Mouse (Mus musculus): ENCODE data around the gene 2810459M11Rik. TPM values are rescaled to one million over a fixed set of nuclear protein-coding genes. Genes with fewer than 3 reads are reported as not detected.

2810459M11Rik gene
- total RNA-seq (2023) = not detected

GRCm38 (mm10) chr1:86045848-86046805 lies at the start of gene 2810459M11Rik:
Gene 2810459M11Rik (plus strand): TSS chr1:86045863.

DNA sequence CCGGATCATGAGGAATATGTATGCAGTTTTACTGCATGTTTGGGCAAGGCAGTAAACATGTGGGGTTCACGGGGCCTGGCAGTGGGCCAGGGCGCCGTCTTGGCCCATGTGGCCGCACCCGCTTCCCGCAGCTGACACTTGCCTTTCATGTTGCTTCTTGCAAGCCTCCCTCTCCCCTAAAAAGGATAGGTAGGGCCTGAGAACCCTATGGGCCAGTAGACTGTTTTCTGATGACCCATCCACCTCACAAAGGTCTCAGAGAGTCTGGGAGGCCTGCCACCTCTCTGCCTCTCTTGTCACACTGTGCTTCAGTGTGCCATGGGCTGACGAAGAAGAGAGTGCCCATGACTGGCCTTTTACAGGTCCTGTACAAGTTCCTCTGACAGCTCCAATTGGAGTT lies 29.1 kb upstream of the 2810459M11Rik start, which contains the start of gene Spata3:
TSS of gene Spata3 (plus strand) at position 301 of the 400 bp plus-strand sequence.

DNA sequence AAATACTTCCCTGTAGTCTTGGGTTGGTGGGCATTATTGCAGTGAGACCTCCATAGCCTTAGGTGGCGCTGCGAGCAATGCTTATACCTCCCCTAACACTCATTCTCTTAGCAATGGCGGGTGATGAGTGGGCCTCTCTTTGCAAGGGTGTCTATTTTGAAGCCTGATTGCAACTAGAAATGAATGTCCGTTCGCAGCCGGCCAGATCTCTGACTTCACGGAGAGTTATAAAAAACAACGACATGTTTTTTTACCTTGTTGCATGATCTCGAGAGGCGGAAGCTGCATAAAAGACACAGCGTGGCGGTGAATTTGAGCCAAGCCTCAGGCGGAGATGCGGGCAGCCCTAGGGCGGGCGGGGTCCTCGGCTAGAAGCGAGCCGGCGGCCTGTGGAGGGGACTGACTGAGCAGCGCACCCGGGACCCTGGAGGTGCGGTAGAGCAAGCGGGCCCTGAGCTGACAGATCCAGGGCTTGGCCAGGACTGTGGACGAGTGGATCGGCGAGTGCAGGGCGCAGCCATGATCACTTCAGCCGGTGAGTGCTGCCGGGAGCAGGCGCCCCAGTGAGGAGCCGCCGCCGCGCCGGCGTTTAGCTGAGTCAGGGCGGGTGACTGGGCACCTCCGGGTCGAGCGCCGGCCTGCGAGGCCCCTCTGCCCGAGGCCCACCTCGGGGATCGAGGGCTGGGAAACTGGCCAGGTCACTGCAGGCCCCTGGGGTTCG lies 18.8 kb downstream of the 2810459M11Rik start, which contains the start of gene Psmd1:
TSS of gene Psmd1 (plus strand) at position 117 of the 721 bp plus-strand sequence.

Other genes with a start within 250 kb of the 2810459M11Rik start
- 10 to 100 TPM; 38.5 to 43.6 TPM for gene Itm2c, start 151.6 kb upstream of the 2810459M11Rik start, total RNA-seq (2023)
- not detected for gene 4933407L21Rik, start 117.4 kb upstream of the 2810459M11Rik start, total RNA-seq (2023)
- gene Gpr55, start 84.9 kb upstream of the 2810459M11Rik start, total RNA-seq (2023) = under 1 TPM in 1 of 2 experiments, not detected in 1; 0.35 TPM
- not detected for gene Spata3, start 29.0 kb upstream of the 2810459M11Rik start, total RNA-seq (2023)
- gene Psmd1, start 18.5 kb downstream of the 2810459M11Rik start, total RNA-seq (2023) = 10 to 100 TPM; 45.5 to 50.1 TPM
- not detected for gene Htr2b, start 66.1 kb downstream of the 2810459M11Rik start, total RNA-seq (2023)
- gene Gm21972, start 87.8 kb downstream of the 2810459M11Rik start, total RNA-seq (2023) = under 1 TPM in 1 of 2 experiments, not detected in 1; 0.57 TPM
- 1 to 10 TPM; 3.1 to 5.7 TPM for gene Armc9, start 108.9 kb downstream of the 2810459M11Rik start, total RNA-seq (2023)

Data from neutrophil, adult 83 days (primary cell).